Mouse (Mus musculus) A20 (cell line): ENCODE measurements around the gene Arhgap21.
A peak's percentile ranks its signal among the peaks of the same experiment; 100 is the strongest.
"Not testable (repeated sequence)": the region's sequence is repeated elsewhere in the genome, so short reads cannot be mapped to it uniquely, and the experiment has no call there.

ENCODE experiments used
- DNase-seq: peaks from one replicate; pipeline ENCODE4 v3.0.0-alpha.2; 2011; ENCODE audit warnings: low read depth, low spot score

Arhgap21 gene

GRCm38 (mm10) chr2:20941105-20941504 lies 27.6 kb downstream of the Arhgap21 start:
- DNase-seq, result no peak

GRCm38 (mm10) chr2:20939367-20939766 lies 29.3 kb downstream of the Arhgap21 start:
- no peak for DNase-seq

GRCm38 (mm10) chr2:20936609-20937221 lies 32.0 kb downstream of the Arhgap21 start:
- no peak for DNase-seq

GRCm38 (mm10) chr2:20934406-20934805 lies 34.3 kb downstream of the Arhgap21 start:
- DNase-seq, result no peak

GRCm38 (mm10) chr2:20932748-20933313 lies 35.9 kb downstream of the Arhgap21 start:
- DNase-seq, result no peak

- DNase-seq, result not testable (repeated sequence)
Measured at GRCm38 (mm10) chr2:20931761-20932160, 36.9 kb downstream of the Arhgap21 start.

GRCm38 (mm10) chr2:20928454-20928853 lies 40.2 kb downstream of the Arhgap21 start:
- no peak for DNase-seq

GRCm38 (mm10) chr2:20924938-20925337 lies 43.7 kb downstream of the Arhgap21 start:
- no peak for DNase-seq

- DNase-seq, result peak; percentile 42
Measured at GRCm38 (mm10) chr2:20922366-20922765, 46.3 kb downstream of the Arhgap21 start.

- peak; percentile 77 for DNase-seq
Measured at GRCm38 (mm10) chr2:20921558-20921957, 47.1 kb downstream of the Arhgap21 start.

GRCm38 (mm10) chr2:20921021-20921420 lies 47.7 kb downstream of the Arhgap21 start:
- DNase-seq, result no peak

- no peak for DNase-seq
Measured at GRCm38 (mm10) chr2:20914531-20915320, 54.0 kb downstream of the Arhgap21 start.

- DNase-seq, result no peak
Measured at GRCm38 (mm10) chr2:20913019-20913415, 55.7 kb downstream of the Arhgap21 start.

- DNase-seq, result no peak
Measured at GRCm38 (mm10) chr2:20912348-20913018, 56.2 kb downstream of the Arhgap21 start.

GRCm38 (mm10) chr2:20910446-20910845 lies 58.2 kb downstream of the Arhgap21 start:
- DNase-seq, result no peak

- no peak for DNase-seq
Measured at GRCm38 (mm10) chr2:20909404-20909803, 59.3 kb downstream of the Arhgap21 start.

GRCm38 (mm10) chr2:20907291-20907690 lies 61.4 kb downstream of the Arhgap21 start:
- no peak for DNase-seq

GRCm38 (mm10) chr2:20905411-20905810 lies 63.3 kb downstream of the Arhgap21 start:
- no peak for DNase-seq

- no peak for DNase-seq
Measured at GRCm38 (mm10) chr2:20902981-20903645, 65.6 kb downstream of the Arhgap21 start.

GRCm38 (mm10) chr2:20901916-20902315 lies 66.8 kb downstream of the Arhgap21 start:
- DNase-seq, result no peak

GRCm38 (mm10) chr2:20899301-20899700 lies 69.4 kb downstream of the Arhgap21 start:
- peak; percentile 59 for DNase-seq

- DNase-seq, result peak; percentile 81
Measured at GRCm38 (mm10) chr2:20898684-20899083, 70.0 kb downstream of the Arhgap21 start.
